Mouse (Mus musculus) heart, adult 18-20 months (tissue): ENCODE measurements at regions not wholly inside any gene's neighbourhood (a gene's known extent, or its start where the extent isn't known, plus 50 kb on each side); places are given as distances from the start of the nearest gene placed in this dataset.

Experiments used
- DNase-seq, 2 experiments: peaks; one replicate each; pipeline ENCODE4 v3.0.0; 2021 to 2022; ENCODE audit warnings: mixed read lengths in 1 of 2

DNA sequence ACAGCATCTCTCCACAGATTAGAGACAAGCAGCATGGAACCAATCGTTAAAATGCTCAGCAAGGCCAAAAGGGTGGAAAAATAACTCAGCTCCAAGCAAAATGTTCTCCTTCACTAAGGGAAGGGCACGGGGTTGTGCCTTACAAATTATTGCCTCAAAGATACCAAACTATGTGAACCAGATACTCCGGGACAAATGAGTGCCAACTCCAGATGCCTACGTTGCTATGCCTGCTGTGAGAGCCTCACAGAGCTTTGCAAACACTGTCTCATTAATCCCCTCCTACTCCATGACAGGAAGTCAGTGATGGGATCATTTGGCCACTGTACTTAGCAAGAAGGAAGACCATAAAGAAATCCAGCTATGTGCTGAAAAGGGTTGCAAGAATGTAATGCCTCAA lies 345.9 kb upstream of the Map3k7 start:
- peak in 1 of 2 experiments; percentile 4 for DNase-seq

DNA sequence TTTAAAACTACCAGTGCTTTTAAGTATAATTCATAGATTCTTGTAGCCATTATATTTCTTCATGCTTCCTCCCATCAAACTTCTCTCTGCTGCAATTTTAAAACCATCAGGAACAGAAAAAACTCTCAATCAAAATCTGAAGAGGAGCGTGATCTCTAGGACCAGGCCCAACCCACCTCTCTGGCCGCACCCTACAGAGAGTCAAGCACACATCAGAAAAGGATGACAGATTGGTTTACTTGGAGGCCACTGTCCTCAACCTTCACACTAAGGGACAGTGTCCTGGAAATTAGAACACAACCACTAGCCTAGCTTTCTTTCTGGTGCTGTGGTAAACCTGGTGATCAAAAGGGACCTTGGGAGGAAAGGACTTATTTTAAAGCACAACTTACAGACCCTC lies 342.7 kb upstream of the Map3k7 start:
- no peak for DNase-seq

DNA sequence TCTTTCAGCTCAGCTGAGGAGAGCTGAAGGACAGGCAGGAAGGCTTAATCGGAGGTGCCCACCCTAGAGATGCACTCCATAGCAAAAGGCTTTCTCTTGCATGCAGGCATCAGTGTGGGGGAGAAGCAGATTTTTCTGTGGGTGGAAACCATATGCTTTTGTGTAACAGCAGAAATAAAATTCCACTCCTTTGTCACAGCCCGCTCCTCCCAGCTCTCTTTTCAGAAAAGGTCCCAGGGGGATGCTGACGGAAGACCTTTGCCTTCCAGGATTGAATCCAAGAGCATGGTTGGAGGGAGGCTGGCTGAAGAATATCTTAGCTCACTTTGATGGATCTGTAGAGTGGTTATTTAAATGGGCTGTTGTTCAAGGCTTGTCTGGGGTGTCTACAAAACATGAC lies 336.8 kb upstream of the Map3k7 start:
- peak; percentile 22 to 36 for DNase-seq

DNA sequence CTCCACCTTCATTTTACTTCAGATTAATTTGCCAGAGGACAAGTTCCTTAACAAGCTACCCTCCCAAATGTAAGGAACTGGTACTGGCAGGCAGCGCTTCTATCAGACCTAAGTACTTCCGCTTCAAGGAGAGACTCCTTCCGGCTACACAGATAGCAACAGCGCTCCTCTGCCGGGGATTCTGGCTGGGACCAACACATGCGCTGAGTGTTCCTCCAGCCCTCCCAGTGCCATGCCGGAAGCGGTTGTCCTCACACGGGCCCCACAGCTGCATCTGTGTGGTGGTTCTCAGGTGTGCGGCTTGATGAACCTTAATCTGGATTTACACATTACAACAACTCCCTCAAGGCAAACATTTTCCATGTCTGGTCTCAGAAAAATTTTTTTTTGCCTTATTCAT lies 336.1 kb upstream of the Map3k7 start:
- peak in 1 of 2 experiments; percentile 37 for DNase-seq

DNA sequence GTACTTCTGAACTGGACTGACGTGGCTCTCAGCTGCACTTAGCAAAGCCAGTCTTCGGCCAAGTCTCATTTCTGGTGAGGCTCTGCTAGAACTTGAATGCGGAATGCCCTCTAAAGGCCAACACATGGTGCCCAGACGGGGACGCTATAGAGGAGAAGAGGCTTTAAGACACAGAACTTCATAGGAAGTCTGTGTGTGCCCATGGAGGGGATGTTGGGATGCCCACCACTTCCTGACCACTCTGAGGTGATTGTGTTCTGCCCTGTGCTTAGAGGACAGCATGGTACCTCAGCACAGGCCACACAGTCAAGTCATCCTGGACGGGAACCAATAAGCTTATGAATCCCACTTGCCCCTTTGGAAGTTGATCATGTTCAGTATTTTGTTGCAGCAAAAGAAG lies 325.3 kb upstream of the Map3k7 start:
- no peak for DNase-seq

DNA sequence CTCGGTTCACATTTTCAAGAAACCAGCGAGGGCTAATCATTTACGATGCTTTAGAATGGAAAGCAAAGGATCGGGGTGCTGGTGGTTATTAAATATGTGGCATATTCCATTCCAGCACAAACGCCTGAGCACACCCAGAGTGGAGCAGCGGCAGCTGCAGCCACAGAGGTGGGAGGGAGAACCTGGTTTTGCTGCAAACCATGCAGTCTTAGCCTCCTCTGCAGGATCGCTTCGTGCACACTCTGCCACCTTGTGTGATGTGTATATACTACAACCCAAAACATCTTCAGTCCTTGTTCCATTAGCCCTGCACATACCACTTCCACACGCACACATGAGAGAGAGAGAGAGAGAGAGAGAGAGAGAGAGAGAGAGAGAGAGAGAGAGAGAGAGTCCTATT lies 321.7 kb upstream of the Map3k7 start:
- peak; percentile 38 to 46 for DNase-seq

DNA sequence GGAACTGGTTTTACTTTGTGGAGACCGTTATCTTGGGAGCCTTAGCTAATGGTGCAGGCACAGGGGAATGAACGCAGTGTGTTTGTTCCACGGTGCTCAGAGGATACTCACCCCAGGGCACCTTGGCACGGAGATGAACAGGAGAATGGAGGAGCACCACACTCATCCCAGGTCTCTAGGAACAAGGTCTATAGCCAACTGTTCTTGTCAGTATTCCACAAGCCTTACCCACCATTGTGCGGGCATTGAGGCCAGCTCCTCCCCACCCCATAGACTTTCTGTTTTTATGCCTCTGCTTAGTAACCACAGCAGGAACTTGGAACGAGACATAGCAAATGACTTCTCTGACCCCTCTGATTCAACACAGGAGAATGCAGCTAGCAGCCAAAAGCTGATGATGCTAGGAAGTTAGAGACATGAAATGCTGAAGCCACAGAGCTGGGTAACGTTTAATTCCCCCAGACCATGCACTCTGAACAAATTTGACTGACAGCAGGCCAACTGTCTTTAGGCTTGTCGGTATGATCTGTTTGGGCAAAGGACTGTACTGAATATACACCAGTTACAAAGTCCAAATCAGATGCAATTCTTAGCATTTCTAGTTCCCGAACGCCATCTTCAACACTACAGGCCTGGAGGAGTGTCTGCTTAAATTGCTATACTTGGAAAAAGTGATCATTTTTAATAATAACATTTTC lies 321.2 kb upstream of the Map3k7 start:
- DNase-seq = peak; percentile 73 to 83

DNA sequence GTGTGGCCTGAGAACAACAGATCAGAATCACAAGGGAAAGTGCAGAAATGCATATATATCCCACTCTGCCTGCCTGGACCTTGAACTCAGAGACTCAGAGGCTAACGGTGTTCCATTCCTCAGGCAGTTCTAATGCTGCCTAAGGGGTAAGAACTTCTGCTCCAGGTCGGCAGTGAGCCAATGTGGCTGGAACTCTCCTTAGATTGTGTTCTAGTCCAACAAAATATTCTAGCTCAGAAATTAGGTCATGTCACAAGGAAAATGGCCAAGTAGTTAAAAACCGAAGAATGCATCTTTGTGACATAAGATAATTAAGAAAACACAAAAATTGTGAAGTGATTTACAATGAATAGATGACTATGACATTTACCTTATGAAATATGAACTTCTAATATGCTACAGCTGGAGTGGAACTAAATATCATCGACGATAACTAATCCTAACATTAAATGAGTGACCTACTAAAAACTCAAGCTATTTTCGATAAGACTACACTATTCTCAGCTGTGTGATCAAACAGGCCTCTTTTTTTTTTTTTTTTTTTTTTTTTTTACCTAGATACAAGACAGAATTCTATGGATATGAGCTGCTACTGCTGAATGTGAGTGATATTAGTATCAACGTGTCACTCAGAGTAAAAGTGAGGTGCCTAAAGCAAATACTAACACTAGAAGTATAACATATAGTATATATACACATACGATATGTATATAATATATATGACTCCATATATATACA lies 315.1 kb upstream of the Map3k7 start:
- peak in 1 of 2 experiments; percentile 7 for DNase-seq

DNA sequence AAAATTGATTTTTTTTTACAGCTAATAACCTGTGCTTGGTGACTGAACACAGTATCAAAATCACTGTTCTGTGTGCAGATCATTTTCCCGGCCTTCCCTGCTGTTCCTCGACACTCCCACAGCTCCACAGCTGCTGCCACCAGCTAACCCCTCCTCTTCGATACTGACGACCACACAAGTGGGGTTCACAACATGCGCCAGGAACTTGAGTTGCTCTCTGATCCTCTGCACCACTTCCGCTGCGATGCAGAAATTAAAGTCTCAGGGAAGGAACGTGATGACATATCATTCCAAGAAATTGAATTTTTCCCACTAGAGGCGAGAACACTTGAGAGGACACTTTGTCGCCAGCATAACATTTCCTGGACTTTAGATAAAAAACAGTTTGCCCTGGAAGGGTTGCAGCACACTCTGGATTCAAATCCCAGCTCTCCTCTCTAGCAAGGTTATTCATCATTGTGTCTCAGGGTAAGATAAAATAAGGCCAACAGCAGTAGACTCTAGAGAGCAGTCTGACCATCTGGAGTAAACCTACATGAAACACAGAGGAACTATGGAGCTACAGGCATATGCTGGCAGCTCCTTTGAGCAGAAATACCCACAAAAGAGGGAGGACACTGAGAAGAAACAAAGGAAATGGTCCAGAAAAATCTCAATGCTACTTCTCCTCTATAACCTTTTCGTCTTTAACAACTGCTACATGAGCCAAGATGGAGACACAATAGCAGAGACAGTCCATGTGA lies 308.4 kb upstream of the Map3k7 start:
- peak; percentile 12 to 14 for DNase-seq

DNA sequence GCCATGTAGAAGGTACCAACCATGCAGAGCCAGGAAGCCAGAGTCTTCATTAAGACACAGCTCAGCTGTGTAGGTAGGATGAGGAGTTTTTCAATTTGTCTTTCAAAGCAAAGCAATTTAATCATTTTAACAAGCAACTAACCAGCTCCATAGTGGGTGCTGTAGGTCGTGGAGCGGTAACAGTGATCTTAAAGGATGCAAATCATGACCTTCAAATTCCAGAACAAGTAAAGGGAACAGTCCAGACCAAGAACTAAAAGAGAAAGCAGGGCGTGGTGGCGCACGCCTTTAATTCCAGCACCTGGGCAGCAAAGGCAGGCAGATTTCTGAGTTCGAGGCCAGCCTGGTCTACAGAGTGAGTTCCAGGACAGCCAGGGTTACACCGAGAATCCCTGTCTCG lies 307.8 kb upstream of the Map3k7 start:
- DNase-seq = no peak

DNA sequence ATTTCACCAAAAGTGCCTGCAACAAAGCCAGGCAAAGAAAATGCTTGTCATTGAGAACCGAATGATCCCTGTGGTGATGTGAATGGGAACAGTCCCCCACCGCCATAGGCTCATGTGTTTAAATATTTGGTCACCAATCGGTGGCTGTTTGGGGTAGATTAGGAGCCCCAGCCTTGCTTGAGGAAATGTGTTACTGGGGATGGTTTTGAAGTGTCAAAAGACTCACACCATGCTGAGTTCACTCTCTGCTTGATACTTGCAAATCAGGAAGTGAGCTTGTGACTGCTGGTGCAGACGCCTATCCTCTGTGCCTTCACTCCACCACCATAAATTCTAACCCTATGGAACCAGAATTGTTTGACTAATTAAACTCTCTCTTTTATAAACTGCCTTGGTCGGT lies 305.1 kb upstream of the Map3k7 start:
- no peak for DNase-seq

DNA sequence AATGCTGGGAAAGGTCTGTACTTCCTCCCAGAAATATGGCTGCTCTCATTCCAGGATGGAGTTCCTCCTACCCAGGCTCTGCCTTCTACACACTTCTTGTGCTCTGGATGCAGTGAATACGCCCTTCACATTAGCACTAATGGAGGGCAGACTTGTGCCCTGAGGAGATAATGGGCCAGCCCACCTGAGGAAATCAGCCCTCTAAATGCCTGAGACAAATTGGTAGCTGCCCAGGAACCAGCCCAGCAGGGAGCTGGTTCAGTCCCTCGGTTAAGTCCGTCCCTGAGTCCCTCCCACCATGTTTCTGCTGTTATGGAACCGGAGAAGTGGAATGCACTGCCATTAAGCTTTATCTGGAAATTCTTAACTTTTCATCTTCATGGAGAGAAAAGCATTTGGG lies 303.0 kb upstream of the Map3k7 start:
- no peak for DNase-seq

DNA sequence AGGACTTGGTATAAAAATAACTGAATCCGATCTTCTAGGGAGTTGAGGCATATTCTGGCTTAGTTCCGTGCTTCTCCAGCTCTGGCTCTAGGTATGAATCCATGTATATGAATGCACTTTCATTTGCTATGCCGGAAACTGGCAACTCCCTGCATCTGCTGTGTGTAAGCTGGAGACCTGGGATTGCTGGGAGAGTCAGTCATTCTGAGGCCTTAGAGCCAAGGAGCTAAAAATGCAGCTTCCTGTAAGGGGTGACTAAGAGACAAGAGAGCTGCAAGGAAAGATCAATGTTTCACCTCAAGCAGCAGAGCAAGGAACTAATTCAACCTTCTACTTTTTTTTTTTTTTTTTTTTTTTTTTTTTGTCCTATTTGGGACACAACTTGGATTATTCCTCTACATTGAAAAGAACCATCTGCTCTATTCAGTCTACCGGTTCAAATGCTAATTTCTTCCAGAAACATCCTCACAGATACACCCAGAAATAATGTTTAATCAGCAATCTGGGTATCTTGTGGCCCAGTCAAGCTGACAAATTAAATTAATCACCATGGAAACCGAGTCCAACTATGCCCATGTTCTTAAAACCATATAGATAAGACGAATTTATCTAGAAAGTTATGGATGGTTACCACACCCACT lies 292.2 kb upstream of the Map3k7 start:
- DNase-seq = no peak

DNA sequence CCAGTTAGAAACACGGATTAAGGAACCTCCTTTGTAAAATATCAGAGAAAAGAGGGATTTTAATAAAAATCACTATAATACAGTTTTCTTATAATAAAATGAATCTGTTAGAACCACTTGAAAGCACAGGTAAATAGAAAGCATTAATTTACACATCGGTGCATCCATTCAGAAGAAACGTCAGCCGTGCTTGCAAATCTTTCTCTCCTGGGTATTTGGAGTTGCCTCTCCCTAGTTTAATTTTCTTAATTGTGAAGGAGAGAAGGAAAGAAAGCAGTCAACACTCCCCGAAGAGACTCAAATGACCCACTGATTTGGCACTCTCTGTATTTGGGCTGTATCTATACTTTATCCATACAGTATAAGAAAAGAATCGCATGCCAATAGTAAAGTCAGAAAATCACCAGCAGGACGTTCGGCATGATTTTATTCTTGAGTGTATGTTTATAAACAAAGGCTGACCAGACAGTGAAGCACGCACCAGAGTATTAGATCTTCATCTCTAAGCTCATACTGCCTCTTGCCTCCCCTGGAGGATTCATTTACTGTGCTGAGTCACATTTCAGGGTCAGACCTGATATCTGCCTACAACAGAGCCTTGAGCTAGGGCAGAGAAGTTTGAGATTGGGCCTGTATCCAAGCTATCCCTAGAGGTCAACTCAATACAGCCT lies 291.6 kb upstream of the Map3k7 start:
- DNase-seq = no peak

DNA sequence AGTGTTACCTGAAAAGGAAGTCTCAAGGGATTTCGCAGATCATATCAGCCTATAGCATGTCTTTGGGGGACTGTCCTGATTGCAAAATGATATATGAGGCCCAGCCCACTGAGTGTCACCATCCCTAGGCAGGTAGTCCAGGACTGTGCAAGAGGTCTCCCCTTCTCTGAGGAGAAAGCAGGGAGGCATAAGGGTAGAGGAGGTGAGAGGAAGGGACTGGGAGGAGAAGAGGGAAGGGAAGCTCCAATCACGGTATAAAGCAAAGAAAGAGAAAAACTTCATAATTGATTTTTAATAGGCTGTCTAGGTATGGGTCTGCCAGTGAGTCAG lies 291.1 kb upstream of the Map3k7 start:
- DNase-seq = no peak

DNA sequence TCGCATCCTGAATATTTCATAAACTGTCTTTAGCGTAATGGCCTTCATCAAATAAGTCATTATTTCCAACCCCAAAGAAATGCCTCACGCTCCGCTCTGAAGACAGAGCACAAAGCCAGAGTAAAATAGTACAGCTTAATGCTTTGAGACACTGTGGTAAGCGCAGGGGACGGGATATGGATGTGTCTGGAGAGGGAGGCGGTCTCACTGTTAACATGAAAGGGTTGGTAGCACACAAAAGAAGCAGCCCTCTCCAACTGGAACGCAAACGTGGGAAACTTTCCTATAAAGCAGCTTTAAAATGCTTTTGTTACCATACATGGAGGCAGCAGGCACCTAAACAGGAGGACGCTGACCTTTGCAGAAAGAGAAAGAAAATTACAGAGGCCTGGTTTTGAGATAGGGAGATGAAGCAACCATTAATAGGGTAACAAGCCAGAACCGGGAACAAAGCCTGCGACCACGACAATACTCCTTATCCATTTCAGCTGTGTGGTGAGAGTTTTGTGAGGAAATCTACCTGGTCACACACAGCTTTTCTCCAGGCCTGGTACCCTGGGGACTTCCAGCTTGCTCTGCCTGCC lies 284.8 kb upstream of the Map3k7 start:
- DNase-seq = no peak

DNA sequence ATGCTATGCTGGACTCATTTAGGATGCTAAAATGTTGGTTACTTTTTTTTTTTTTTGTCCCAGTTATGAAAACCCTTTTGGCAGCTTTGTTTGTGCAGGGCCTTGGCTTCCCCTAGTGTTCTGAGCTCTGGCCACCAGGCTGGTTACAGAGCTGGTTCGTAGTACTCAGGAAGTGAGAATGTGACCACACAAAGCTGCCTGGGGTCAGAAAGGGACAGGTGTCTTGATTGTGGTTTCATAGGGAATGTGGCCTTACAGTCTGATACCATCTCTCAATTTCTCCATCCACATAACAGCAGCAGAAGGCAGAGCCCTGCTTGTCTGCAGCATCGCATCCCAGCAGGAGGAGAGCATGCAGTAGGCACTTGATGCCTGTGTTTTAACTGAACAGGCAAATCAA lies 282.9 kb upstream of the Map3k7 start:
- no peak for DNase-seq

DNA sequence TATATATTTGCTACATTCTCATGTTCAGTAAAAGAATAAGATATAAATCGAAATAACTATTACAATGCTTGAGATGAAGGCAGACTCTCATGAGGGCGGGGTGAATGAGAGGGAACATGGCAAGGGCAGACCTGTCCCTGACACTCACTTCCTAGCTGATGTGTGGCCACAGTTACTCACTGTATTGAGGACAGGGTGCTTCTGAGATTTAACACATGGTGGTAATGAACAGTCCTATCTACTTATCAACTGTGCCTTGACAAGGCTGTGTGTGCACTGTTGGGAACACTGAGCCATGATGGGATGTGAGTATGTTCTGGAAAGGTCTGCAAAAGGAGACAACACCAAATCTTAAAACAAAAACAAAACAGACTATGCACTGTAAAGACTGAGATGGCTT lies 274.8 kb upstream of the Map3k7 start:
- no peak for DNase-seq

DNA sequence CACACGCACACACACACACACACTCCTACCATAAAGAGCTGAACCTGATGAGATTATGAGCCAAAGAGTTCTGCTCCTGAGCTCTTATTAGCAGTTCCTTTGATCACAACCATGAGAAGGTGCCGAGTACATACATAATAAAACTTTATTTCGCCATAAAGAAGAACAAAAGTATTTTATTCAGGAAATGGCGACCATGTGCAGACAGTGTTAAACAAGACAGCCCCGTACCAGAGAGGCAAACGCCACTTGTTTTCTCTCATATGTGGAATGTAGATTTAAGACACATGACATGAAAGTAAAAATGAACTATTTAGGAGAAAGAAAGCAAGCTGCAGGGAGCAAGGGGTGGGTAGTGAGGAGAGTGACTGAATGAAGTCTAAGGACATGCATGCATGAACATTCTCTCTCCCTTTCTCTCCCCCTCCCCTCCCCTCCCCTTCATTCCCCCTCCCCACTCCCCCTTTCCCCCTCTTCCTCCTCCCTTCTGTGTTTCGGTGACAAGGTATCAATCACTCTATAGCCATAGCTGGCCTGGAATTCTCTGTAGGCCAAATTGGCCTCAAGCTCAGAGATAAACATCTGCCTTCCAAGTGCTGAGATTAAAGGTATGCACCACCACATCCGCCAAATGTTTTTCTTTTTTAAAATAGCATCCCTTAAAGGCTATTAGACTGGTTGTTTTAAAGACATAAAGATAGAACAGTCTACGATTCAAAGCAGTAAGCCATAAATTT lies 266.0 kb upstream of the Map3k7 start:
- DNase-seq = no peak

DNA sequence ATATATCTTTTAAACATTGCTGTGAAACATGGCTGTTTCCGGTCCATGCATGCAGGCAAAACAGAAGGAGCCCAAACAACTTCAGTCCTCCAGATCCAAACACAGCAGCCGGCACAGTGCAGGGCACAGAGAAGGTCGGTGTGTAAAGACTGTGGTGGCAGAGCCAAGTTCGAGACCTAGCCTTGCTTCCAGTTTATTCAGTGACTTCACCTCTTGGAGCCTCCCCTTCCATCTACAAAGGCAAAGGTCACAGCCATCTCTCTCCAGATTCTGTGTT lies 265.5 kb upstream of the Map3k7 start:
- no peak for DNase-seq

DNA sequence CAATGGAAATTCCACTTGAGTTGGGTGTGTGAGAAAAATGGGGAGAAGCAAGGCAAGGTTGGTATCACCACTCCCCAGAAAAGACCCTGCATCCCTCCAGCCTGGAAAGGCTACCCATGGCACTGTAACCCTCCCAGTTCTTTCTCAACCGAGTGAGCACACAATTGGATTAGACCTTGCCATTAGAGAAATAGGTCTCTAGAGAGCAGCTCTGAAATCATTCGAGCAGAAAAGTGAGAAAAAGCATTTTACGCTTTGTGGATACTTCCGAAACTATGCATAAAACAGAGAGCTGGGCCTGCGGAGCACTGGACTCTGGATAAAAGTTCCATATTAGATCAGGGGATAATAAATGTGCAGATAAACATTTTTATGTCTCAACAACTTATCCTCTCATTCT lies 264.6 kb upstream of the Map3k7 start:
- no peak for DNase-seq
